Mouse (Mus musculus) cerebellum, postnatal 10 days (tissue): ENCODE measurements at regions not wholly inside any gene's neighbourhood (a gene's known extent, or its start where the extent isn't known, plus 50 kb on each side); places are given as distances from the start of the nearest gene placed in this dataset.
A peak's percentile ranks its signal among the peaks of the same experiment; 100 is the strongest.

ENCODE experiments used
- DNase-seq, 2 experiments: peaks; one replicate each; pipeline ENCODE4 v3.0.0; 2021; ENCODE audit warnings: mixed read lengths in 2 of 2

DNA sequence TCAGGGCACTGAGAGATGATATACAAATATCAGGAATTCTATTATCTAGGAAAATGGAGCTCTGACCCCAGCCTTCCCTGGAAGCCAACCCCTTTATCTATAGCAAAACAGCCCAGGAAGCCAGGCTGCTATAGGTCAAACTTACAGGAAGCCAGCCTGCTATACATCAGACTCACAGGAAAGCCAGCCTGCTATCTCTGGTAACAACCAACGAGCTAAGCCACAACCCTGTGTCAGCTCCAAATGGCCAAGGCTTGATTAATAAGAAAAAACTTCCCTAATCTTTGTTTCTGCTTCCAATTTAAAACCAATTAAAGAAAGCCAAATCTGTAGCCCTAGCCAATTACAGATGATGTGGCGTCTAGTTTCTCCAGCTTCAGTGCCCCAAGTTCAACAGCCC, 114.4 kb upstream of the Tab2 start:
- no peak for DNase-seq

DNA sequence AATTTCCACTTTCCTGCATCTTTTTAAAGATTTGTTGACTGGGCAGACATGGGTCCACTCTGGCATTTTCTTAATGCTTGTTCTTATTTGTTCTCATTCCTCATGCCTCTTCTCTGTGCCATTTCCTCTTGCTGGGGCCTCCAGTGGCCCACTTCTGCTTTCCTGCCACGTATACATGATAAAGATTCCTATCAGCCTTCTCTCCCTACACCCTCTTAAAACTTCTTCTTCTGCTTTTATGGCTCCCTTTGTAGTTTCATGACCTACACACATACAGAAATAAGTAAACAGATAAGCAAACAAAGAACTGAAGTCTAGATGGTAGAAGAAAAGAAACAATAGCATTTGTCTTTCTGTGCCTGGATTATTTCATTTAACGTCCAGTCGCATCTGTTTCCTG, 110.9 kb upstream of the Tab2 start:
- no peak for DNase-seq

- peak in 1 of 2 experiments; percentile 3 for DNase-seq
Measured at GRCm38 (mm10) chr10:8065746-8066145, 109.7 kb upstream of the Tab2 start.

DNA sequence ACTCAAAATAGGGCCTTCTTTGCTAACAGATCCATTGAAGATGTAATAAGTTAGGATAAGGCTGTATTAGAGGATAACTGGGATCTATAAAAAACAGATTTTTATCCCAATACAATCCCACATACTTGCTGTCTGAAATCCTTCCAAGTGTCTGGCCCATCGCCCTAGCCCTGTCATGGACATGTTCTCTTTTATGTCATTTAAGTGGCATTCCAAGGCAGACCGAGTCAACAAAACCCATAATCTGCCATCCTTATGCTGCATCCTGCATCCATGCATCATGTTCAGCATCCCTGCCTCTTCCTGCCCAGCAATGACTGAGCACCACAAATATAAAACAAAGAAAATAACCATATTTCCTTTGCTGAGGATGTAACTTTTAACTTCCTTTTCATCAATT, 108.3 kb upstream of the Tab2 start:
- peak; percentile 64 to 65 for DNase-seq

GRCm38 (mm10) chr10:8063458-8064090, 107.5 kb upstream of the Tab2 start:
- peak; percentile 72 to 85 for DNase-seq

DNA sequence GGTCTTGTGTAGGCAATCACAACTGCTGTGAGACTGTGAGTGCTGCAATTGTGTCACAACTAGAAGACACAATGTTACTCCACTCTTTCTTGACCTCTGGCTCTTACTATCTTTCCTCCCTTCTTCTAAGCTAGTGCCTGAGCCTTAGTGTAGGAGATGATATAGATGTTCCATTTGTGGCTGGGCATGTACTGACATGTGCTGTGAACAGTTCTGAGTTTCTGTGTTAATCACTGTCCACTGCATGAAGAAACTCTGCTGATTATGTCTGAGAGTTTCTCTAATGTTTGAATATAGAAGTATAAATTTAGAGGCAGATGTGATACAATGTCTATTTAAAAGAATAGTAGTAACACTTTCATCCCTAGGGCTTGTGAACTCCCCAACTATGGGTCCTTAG, 105.0 kb upstream of the Tab2 start:
- no peak for DNase-seq

- DNase-seq = peak in 1 of 2 experiments; percentile 8
Measured at GRCm38 (mm10) chr10:8059769-8060168, 103.7 kb upstream of the Tab2 start.

DNA sequence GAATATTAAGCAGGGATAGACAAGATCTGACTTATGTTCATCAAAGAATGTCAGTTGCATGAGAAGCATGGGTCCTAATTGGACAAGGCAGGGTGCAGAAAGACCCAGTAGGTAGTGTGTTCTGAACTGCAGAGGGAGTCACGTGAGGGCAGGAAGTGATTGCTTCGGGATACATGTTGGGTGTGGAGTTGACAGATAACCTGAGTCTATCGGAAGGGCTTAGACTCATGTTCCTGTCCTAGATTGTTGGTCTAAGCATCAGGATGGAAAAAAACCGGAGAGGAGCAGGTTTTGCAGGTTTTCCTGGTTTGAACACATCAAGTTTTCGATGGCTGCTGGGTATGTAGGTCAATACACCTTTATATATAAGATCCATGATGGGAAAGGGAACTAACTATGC, 101.8 kb upstream of the Tab2 start:
- no peak for DNase-seq

GRCm38 (mm10) chr10:8055293-8055692, 99.3 kb upstream of the Tab2 start:
- DNase-seq = no peak

GRCm38 (mm10) chr10:8043416-8044163, 87.6 kb upstream of the Tab2 start:
- DNase-seq = no peak

- DNase-seq = no peak
Measured at GRCm38 (mm10) chr10:8042306-8042705, 86.3 kb upstream of the Tab2 start.

DNA sequence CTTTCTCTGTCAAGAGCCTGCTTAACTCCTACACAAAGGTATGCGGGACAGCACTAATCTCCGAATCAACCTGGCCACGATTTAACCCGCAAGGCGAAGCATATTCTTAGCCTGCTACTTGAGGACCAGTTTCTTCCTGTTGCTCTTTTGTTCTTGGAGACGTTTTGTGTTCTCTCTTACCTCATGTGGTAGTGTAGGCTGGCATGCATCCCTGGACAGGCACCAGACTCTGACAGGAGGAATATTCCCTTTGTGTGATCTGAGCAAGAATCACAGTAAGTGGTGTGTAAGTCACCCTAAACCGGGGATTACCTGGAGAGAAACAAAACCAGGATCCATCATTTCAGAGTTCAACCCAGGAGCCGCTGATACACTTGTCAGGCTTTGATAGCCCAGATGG, 85.8 kb upstream of the Tab2 start:
- DNase-seq = no peak

- DNase-seq = peak; percentile 12 to 22
Measured at GRCm38 (mm10) chr10:8037986-8038631, 82.1 kb upstream of the Tab2 start.

GRCm38 (mm10) chr10:8036293-8036692, 80.3 kb upstream of the Tab2 start:
- no peak for DNase-seq

GRCm38 (mm10) chr10:8035310-8035709, 79.3 kb upstream of the Tab2 start:
- no peak for DNase-seq

- no peak for DNase-seq
Measured at GRCm38 (mm10) chr10:8032203-8032602, 76.2 kb upstream of the Tab2 start.

- no peak for DNase-seq
Measured at GRCm38 (mm10) chr10:8028840-8029239, 72.8 kb upstream of the Tab2 start.

DNA sequence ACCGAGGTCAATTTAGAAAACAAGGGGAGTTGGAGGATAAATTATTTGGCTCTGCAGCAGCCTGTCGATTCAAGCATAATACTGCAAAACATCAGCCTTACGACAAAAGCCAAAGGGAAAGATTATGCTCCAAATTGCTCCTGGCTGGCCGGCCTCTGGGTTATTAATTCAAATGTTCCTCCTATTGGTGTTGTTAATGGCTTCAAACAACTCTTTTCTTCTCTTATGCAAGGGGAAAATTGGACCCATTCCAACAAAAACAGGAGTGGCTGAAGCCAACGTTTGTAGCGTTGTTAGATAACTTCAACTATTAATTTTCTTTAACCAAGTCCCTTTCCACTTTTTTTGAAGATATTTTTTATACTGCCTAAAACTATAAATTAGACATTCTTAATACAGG, 71.0 kb upstream of the Tab2 start:
- peak in 1 of 2 experiments; percentile 24 for DNase-seq

DNA sequence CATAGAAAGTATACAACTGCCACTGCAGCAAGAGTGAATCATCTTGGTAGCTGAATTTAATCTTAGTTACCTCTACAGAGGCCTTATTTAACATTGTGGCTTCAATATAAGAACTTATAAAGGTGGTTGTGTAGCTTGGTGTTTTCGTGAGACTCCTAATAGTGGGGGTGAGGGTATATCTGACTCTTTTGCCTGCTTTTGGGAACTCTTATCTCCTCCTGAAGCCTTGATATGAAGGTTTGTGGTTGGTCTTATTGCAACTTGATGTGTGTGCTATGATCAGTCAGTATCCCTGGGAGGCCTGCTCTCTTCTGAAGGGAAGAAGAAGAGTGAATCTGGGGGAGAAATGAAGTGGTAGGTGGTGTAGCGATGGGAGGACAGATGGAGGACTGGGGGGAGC, 67.7 kb upstream of the Tab2 start:
- DNase-seq = no peak

DNA sequence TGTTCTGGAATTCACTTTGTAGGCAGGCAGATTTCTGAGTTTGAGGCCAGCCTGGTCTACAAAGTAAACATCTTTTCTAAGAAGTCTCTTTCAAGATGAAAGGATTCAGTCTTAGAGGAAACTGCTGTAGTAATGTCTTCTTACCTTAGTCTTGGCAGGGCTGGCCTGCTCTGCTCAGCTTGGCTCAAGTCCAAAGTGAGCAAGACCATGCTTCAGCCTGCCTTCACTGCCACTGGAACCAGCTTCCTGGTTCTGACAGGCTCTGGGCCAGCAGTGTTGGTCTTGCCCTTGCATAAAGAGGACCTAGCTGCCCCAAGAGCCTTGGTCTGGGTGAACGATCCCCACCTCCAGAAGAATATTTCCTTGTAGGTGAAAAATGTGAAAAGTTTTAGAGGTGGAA, 65.9 kb upstream of the Tab2 start:
- peak; percentile 12 to 30 for DNase-seq

GRCm38 (mm10) chr10:8020916-8021705, 65.1 kb upstream of the Tab2 start:
- DNase-seq = no peak

DNA sequence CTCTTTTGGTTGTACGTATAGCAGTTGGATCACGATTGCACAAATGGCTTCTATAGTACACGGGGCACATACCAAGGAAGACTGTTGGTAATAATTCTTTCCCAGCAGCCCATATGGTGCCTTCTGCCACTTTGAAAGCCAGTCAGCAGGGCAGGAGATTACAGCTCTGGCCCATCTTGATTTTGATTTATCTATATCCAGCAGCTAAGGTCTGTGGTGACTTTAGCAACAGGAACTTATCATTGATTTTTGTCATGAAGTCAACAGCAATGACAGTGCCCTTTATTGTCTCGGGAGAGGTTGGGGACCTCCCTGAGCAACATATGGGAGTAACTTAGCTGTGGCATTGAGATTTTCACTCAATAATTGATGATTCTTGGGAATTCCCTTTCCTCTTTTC, 64.1 kb upstream of the Tab2 start:
- no peak for DNase-seq
